Mouse (Mus musculus) kidney, postnatal 36 days (tissue): ENCODE measurements at regions not wholly inside any gene's neighbourhood (a gene's known extent, or its start where the extent isn't known, plus 50 kb on each side); places are given as distances from the start of the nearest gene placed in this dataset.

Experiments
- DNase-seq, 2 experiments: peaks; one replicate each; pipeline ENCODE4 v3.0.0; 2021 to 2022; ENCODE audit warnings: mixed read lengths in 2 of 2

GRCm38 (mm10) chr2:149467801-149468200 is 62.9 kb downstream of the Cst10 start:
- DNase-seq, result no peak

- DNase-seq, result no peak
Measured at GRCm38 (mm10) chr2:149472411-149472810, 67.6 kb downstream of the Cst10 start.

- DNase-seq, result peak in 1 of 2 experiments; percentile 2
Measured at GRCm38 (mm10) chr2:149493280-149493988, 88.6 kb downstream of the Cst10 start.

GRCm38 (mm10) chr2:149512870-149513269 is 108.0 kb downstream of the Cst10 start:
- no peak for DNase-seq

- no peak for DNase-seq
Measured at GRCm38 (mm10) chr2:149524424-149524823, 119.6 kb downstream of the Cst10 start.

GRCm38 (mm10) chr2:149542837-149543236 is 138.0 kb downstream of the Cst10 start:
- no peak for DNase-seq

- no peak for DNase-seq
Measured at GRCm38 (mm10) chr2:149545708-149546107, 140.9 kb downstream of the Cst10 start.

GRCm38 (mm10) chr2:149546639-149547200 is 141.9 kb downstream of the Cst10 start:
- no peak for DNase-seq

- DNase-seq, result no peak
Measured at GRCm38 (mm10) chr2:149555209-149555608, 150.4 kb downstream of the Cst10 start.

GRCm38 (mm10) chr2:149573773-149574172 is 168.9 kb downstream of the Cst10 start:
- DNase-seq, result no peak

- no peak for DNase-seq
Measured at GRCm38 (mm10) chr2:149602581-149602980, 197.7 kb downstream of the Cst10 start.

- no peak for DNase-seq
Measured at GRCm38 (mm10) chr2:149613381-149613780, 208.5 kb downstream of the Cst10 start.

- DNase-seq, result no peak
Measured at GRCm38 (mm10) chr2:149614078-149614939, 209.5 kb downstream of the Cst10 start.

- DNase-seq, result peak; percentile 3 to 9
Measured at GRCm38 (mm10) chr2:149625626-149626025, 203.4 kb upstream of the Syndig1 start.

GRCm38 (mm10) chr2:149641207-149641606 is 187.8 kb upstream of the Syndig1 start:
- DNase-seq, result peak in 1 of 2 experiments; percentile 3

- no peak for DNase-seq
Measured at GRCm38 (mm10) chr2:149651829-149652228, 177.2 kb upstream of the Syndig1 start.

GRCm38 (mm10) chr2:149661086-149661485 is 167.9 kb upstream of the Syndig1 start:
- no peak for DNase-seq

- DNase-seq, result no peak
Measured at GRCm38 (mm10) chr2:149664377-149664776, 164.6 kb upstream of the Syndig1 start.

GRCm38 (mm10) chr2:149666412-149666811 is 162.6 kb upstream of the Syndig1 start:
- DNase-seq, result no peak

- no peak for DNase-seq
Measured at GRCm38 (mm10) chr2:149671870-149672269, 157.1 kb upstream of the Syndig1 start.

- DNase-seq, result peak; percentile 20 to 48
Measured at GRCm38 (mm10) chr2:149679822-149680459, 149.1 kb upstream of the Syndig1 start.

- DNase-seq, result no peak
Measured at GRCm38 (mm10) chr2:149722342-149722741, 106.7 kb upstream of the Syndig1 start.

- DNase-seq, result no peak
Measured at GRCm38 (mm10) chr2:149724279-149724678, 104.7 kb upstream of the Syndig1 start.
